Mouse (Mus musculus) embryonic facial prominence, embryonic 15.5 days (tissue): ENCODE measurements around the gene Ntsr1. TPM values are rescaled to one million over a fixed set of nuclear protein-coding genes. Genes with fewer than 3 reads are reported as not detected.
A peak's percentile ranks its signal among the peaks of the same experiment; 100 is the strongest.

Experiments used
- ATAC-seq: fragments of 200-750 bp; cut with Nextera tagmentation; 2 replicates; pipeline ENCODE4 v1.8.0; 2017; ENCODE audit warnings: low read depth, moderate TSS enrichment; ENCODE audit not compliant: insufficient number of reproducible peaks, low FRiP score, low TSS enrichment
- H3K27ac ChIP-seq: fragments of 300-500 bp; sonication (generic); replicated peaks from 2 replicates; pipeline ENCODE4 v1.5.1; 2015; ENCODE audit warnings: mild to moderate bottlenecking, inconsistent platforms
- H3K27me3 ChIP-seq: fragments of 300-500 bp; sonication (generic); 2 replicates; pipeline ENCODE4 v1.6.1; 2015; ENCODE audit warnings: inconsistent platforms
- H3K36me3 ChIP-seq: fragments of 300-500 bp; sonication (generic); 2 replicates; pipeline ENCODE4 v1.6.1; 2015; ENCODE audit warnings: mild to moderate bottlenecking, inconsistent platforms
- H3K4me1 ChIP-seq: fragments of 300-500 bp; sonication (generic); 2 replicates; pipeline ENCODE4 v1.6.1; 2015; ENCODE audit warnings: inconsistent platforms
- H3K4me2 ChIP-seq: fragments of 300-500 bp; sonication (generic); replicated peaks from 2 replicates; pipeline ENCODE4 v1.6.1; 2015; ENCODE audit warnings: mild to moderate bottlenecking, inconsistent platforms
- H3K4me3 ChIP-seq: fragments of 300-500 bp; sonication (generic); replicated peaks from 2 replicates; pipeline ENCODE4 v1.5.1; 2015; ENCODE audit warnings: mild to moderate bottlenecking, inconsistent platforms
- H3K9ac ChIP-seq: fragments of 300-500 bp; sonication (generic); 2 replicates; pipeline ENCODE4 v1.6.1; 2015; ENCODE audit warnings: inconsistent platforms
- H3K9me3 ChIP-seq: fragments of 300-500 bp; sonication (generic); replicated peaks from 2 replicates; pipeline ENCODE4 v1.6.1; 2016; ENCODE audit warnings: inconsistent platforms
- WGBS: fragments of 180-500 bp; shearing (Covaris S2); methylation state at CpG from one replicate; pipeline ENCODE4 v1.1.7; 2015; 5-methylcytosine and 5-hydroxymethylcytosine counted together
- polyA plus RNA-seq: library from polyadenylated mRNA; unstranded; fragments of >200 nt; fragmentation: Nextera tagmentation; extraction: Ambion mirVana; gene quantifications from 2 replicates; pipeline ENCODE4 v1.2.1, GENCODE M21; 2015

Gene Ntsr1
- polyA plus RNA-seq = 0.32 and 0.45 TPM in 2 replicates

DNA sequence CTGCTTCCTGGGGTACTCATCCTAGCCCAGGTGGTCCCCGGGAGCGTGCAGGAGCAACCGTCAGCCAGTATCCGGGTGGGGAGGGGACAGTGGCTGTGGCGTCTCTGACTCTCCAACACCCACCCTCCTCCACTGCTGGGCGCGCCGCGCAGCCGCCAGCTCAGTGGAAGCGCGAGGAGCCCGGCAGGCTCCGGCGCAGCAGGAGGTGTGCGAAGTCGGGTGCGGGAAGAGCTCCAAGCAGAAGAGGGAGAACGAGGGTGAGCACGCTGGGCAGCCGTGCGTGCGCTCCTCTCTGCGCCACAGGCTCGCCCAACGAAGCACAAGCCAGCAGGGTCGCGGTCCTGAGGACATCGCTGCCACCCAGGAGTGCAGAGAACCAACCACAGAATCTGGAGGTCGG, at the start of gene Ntsr1:
Gene Ntsr1 (plus strand): TSS at position 236 of the 400 bp plus-strand sequence.
- ATAC-seq = no peak
- Histone ChIP-seq H3K9me3 (no peaks in the 10 kb centered on the region), H3K27me3 (peaks cover 48% of the 10 kb centered on the region), H3K27ac (no peak within 1 kb of the TSS), H3K9ac (no peak within 1 kb of the TSS), H3K36me3 (no peaks in the 10 kb centered on the region), H3K4me1 (peaks cover 26% of the 10 kb centered on the region), H3K4me3 (peak within 1 kb of the TSS; percentile 32), H3K4me2 (peak within 1 kb of the TSS; percentile 56)
- WGBS = 0% methylated on average over 30 of the region's 30 CpGs

DNA sequence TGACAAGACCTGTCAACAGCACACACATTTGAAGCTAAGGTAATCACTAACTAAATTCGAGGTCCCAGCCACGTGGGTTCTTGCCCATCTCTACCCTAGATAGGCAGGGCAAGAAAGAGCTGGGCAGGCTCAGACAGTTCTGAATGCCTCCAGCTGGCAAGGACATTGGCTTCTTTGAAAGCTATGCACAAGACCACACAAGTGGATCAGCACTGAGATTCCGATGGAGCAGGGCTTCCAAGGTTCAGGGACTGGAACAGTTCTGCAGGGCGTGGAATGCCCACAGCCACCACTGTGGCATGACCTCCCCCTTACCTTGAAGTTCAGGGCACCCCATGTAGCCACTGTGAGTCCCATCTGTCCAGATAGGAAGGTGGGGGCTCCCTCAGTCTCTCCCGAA, 49.2 kb upstream of the Ntsr1 start:
- 54% methylated on average over 5 of the region's 5 CpGs for WGBS
- Histone ChIP-seq H3K4me3 (no peak overlapping the region), H3K27me3 (peaks cover 10% of the 10 kb centered on the region), H3K4me1 (no peaks in the 10 kb centered on the region), H3K9ac (no peak overlapping the region), H3K9me3 (no peaks in the 10 kb centered on the region), H3K4me2 (no peak overlapping the region), H3K27ac (no peak overlapping the region), H3K36me3 (no peaks in the 10 kb centered on the region)
- ATAC-seq = no peak

DNA sequence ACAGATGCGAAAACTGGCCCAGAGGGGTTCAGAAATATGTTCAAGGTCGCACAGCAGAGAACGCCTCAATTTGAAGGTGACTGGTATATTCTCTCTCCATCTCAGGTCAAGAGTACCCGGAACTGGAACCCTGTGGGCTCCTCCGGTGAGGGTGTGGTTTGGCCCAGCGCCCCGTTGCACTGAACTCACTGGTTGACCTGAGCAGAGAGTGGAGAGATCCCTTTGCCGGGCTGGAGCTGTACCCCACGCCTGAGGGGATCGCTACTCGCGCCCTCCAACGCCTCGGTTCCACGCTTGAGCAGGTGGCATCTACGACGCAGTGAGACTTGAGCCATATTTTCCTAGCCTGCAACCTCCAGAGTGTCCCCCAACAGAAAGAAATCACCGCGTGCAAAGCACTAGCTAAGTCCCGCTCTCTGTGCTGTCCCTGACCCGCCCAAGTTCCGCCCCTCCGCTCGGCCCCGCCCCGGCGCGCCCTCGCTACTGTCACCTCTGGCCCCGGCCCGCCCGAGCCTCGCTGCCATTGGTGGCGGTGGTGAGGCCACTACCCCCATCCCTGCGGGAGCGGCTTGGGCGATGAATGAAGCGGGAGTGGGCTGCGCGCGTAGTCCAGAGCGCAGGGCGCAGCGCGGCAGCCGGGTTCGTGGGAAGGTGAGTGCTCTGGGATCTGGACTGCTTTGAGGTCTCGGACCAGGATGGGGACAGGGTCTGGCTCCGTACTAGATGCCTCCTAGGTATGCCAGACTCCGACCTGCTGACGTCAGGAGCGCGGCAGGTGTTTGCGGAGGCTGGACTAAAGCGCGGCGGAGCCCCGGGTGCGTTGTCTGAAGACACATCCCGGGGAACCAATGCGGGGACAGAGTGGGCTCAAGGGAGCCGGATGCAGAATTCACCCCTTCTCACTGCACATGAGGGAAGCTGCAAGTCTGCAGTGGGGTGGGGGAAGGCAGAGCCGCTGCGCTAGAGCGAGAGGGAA, 43.8 kb upstream of the Ntsr1 start, which contains the start of gene Slco4a1:
Gene Slco4a1 (plus strand): TSS at position 523 of the 976 bp plus-strand sequence.
- peaks cover 10% of the 10 kb centered on the region for H3K4me1 ChIP-seq
- 2% methylated on average over 65 of the region's 65 CpGs for WGBS
- peak; percentile 84 for ATAC-seq
- peaks cover 57% of the 10 kb centered on the region for H3K27me3 ChIP-seq
- no peak within 1 kb of the TSS for H3K9ac ChIP-seq
- no peaks in the 10 kb centered on the region for H3K9me3 ChIP-seq
- H3K4me2 ChIP-seq = peak within 1 kb of the TSS; percentile 89
- no peak within 1 kb of the TSS for H3K27ac ChIP-seq
- no peaks in the 10 kb centered on the region for H3K36me3 ChIP-seq
- H3K4me3 ChIP-seq = peak within 1 kb of the TSS; percentile 48

DNA sequence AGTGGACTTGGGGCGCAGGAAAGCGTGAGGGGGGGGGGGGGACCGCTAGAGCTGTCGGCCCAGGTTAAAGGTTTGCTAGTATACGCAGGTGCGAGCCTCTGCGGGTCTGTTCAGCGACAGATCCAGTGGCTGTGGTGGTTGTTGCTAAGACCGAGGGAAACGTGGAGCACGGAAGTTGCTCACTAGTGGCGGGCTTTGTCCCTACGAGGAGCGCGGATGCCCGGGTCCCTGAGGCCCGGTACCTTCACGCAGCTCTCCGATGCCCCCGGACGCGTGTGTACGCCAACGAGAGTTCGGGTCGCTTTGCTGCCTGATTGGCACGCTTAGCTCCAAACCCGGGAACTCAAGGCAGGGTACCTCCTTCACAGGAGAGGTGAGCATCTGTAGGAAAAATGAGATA, 43.1 kb upstream of the Ntsr1 start:
- Histone ChIP-seq H3K4me1 (peaks cover 10% of the 10 kb centered on the region), H3K27ac (no peak overlapping the region), H3K27me3 (peaks cover 57% of the 10 kb centered on the region), H3K9ac (no peak overlapping the region), H3K36me3 (no peaks in the 10 kb centered on the region), H3K4me2 (peak overlapping the region; percentile 89), H3K4me3 (peak overlapping the region; percentile 48), H3K9me3 (no peaks in the 10 kb centered on the region)
- ATAC-seq = no peak
- WGBS = 1% methylated on average over 26 of the region's 28 CpGs

DNA sequence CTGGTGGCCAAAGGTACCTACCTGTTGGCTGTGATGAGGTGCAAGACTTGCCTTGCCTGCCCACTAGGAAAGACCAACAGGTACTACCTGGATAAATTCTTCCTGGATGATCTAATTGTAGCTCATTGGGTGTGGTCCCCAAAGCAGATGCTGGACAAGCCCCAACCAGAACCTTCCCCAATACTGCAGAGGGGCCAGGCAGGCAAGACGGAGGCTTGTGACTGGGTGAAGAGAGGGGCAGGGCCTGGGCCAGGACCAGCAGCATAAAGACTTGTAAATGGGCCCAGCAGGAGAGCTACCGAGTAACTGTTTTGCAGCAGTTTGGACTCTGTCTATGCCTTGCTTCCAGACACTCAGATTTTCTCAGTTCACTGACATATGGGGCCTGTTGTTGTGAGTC, 42.1 kb upstream of the Ntsr1 start:
- Histone ChIP-seq H3K27ac (no peak overlapping the region), H3K4me2 (0 out of 2 replicates have a peak overlapping the region, but pooled peaks have one; percentile 15), H3K9ac (no peak overlapping the region), H3K4me3 (0 out of 2 replicates have a peak overlapping the region, but pooled peaks have one; percentile 48), H3K4me1 (peaks cover 10% of the 10 kb centered on the region), H3K36me3 (no peaks in the 10 kb centered on the region), H3K27me3 (peaks cover 57% of the 10 kb centered on the region), H3K9me3 (no peaks in the 10 kb centered on the region)
- no peak for ATAC-seq
- 26% methylated on average over 2 of the region's 2 CpGs for WGBS

DNA sequence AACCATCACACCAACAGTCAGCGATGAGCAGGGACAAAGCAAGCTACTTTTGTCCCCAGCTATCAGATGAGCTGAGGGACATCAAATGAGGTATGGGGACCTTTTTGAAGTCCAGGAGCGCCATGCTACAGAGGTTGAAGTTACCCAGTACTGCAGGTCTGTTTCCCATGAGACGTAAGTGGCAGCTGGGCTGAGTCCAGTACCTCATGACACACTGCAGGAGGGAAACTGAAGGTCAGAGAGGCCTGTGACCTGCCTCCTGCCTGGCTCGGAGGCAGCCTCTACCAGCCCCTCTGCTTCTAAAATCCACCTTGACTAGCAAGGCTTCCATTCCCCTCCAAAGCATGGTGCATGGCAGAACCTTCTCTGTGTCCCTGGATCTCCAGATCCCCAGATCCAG, 40.3 kb upstream of the Ntsr1 start:
- Histone ChIP-seq H3K9me3 (no peaks in the 10 kb centered on the region), H3K27me3 (peaks cover 52% of the 10 kb centered on the region), H3K27ac (no peak overlapping the region), H3K4me2 (no peak overlapping the region), H3K36me3 (no peaks in the 10 kb centered on the region), H3K9ac (no peak overlapping the region), H3K4me3 (no peak overlapping the region), H3K4me1 (peaks cover 13% of the 10 kb centered on the region)
- WGBS = 75% methylated on average over 4 of the region's 4 CpGs
- no peak for ATAC-seq

DNA sequence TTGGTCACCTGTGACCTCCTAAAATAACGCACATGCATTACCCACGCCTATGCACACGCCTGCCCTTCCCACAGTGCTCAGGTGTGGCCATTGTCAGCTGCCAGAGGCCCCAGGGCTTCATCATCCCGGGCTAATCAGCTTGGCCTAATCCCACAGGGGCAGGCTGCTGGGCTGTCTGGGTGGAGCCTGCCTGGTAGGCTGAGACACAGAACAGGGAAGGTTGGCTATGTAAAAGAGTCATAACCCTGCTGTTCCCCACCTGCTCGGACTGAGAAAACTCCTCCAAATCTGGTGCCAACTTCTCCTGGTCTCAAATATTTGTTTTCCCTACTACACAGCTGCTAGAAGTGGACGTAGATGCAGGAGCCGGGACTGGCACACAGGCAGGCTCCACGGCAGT, 39.0 kb upstream of the Ntsr1 start:
- ATAC-seq = 0 out of 2 replicates have a peak, but pooled peaks have one; percentile 36
- peaks cover 44% of the 10 kb centered on the region for H3K27me3 ChIP-seq
- 48% methylated on average over 8 of the region's 8 CpGs for WGBS

DNA sequence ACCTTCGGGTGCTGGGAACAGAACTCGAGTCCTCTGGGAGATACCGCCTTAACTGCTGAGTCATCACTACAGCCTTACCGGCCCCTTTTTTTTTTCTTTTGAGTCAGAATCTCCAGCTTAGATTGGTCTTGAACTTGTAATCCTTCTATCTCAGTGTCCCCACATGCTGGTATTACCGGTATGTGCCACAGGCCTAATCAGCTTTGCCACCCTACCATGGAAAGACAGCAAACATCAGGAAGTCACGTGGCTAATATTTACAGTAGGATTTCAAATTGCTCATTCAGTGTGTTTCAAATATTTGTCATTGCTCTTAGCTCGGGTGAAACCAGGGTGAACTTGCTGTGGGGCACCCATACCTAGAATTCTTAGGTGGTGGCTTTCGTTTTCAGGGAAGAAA, 37.2 kb upstream of the Ntsr1 start:
- H3K9me3 ChIP-seq = no peaks in the 10 kb centered on the region
- H3K27me3 ChIP-seq = peaks cover 26% of the 10 kb centered on the region
- 0 out of 2 replicates have a peak, but pooled peaks cover 4% of the 10 kb centered on the region for H3K4me1 ChIP-seq
- no peak overlapping the region for H3K9ac ChIP-seq
- no peak overlapping the region for H3K4me2 ChIP-seq
- no peak overlapping the region for H3K27ac ChIP-seq
- ATAC-seq = no peak
- H3K36me3 ChIP-seq = no peaks in the 10 kb centered on the region
- no peak overlapping the region for H3K4me3 ChIP-seq
- WGBS = 72% methylated on average over 8 of the region's 8 CpGs

More for the DNA sequence above, 39.0 kb upstream of the Ntsr1 start:
- H3K9me3 ChIP-seq = no peaks in the 10 kb centered on the region
- H3K4me2 ChIP-seq = no peak overlapping the region
- no peak overlapping the region for H3K27ac ChIP-seq
- H3K4me1 ChIP-seq = peaks cover 11% of the 10 kb centered on the region
- H3K4me3 ChIP-seq = no peak overlapping the region
- H3K9ac ChIP-seq = no peak overlapping the region
- no peaks in the 10 kb centered on the region for H3K36me3 ChIP-seq

DNA sequence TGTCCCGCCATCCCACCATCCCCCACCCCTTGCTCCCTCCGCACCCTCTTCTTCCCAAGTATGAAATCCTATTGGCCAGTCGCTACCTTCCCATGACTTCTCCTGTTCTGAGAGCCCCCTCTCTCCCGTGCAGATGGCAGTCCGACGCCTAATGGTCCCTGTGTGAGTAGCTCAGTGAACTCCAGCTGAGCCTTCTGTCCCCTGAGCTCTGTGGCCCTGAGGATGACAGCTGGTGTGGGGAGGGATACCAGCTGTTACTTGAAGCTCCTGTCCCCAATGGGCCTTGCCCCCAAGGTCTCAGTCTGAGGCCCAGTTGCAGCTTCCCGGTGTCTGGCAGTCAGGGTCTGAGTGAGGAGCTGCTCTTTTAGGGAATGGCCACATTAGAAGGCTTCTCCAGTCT, 33.3 kb upstream of the Ntsr1 start:
- Histone ChIP-seq H3K4me3 (no peak overlapping the region), H3K4me2 (no peak overlapping the region), H3K4me1 (0 out of 2 replicates have a peak, but pooled peaks cover 4% of the 10 kb centered on the region), H3K27ac (no peak overlapping the region), H3K27me3 (no peaks in the 10 kb centered on the region), H3K36me3 (no peaks in the 10 kb centered on the region), H3K9ac (no peak overlapping the region), H3K9me3 (no peaks in the 10 kb centered on the region)
- peak; percentile 49; the same call in 1 of the 2 replicates for ATAC-seq
- 73% methylated on average over 7 of the region's 7 CpGs for WGBS

DNA sequence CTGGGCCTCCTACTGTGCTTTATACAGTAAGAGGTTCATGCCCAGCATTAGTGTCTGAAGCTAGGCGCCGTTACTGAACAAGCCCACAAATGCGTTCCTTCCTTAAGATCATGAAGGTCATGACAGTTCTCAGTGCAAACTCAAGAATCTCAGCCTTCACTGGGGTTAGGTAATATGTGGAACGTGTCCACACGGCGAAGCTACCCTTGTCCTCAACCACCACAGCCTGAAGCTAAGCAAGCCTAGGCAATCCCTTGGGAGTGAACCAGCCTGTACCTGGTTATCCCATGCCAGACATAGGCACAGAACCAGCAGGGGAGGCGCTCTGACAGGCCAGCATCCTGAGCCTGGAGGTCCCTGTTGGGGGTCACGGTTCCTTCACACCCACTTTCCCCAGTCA, 30.9 kb upstream of the Ntsr1 start:
- no peak for ATAC-seq
- H3K27me3 ChIP-seq = 0 out of 2 replicates have a peak, but pooled peaks cover 4% of the 10 kb centered on the region

DNA sequence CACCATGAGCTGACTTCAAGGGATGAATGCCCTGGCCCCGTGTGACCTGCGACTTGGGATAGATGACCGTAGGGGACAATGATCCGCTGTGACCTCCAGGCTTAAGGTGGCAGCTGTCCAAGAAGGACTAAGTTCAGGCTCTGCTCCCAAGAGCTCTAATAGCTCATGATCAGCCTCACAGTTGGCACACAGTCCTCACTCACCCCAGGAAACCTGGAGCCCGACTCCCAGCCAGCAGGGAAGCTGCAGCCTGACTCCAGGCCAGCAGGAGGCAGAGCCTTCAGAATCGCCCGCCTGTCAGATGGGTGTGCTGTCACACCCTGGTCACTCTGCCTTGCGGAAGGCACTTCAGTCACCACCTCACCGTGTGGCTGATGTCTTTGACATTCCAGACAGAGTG, 30.0 kb upstream of the Ntsr1 start:
- ATAC-seq = no peak
- Histone ChIP-seq H3K27me3 (0 out of 2 replicates have a peak, but pooled peaks cover 4% of the 10 kb centered on the region), H3K27ac (no peak overlapping the region), H3K36me3 (no peaks in the 10 kb centered on the region), H3K4me3 (no peak overlapping the region), H3K9ac (no peak overlapping the region), H3K4me1 (peaks cover 9% of the 10 kb centered on the region), H3K9me3 (no peaks in the 10 kb centered on the region), H3K4me2 (no peak overlapping the region)
- 72% methylated on average over 9 of the region's 9 CpGs for WGBS

More for the DNA sequence above, 30.9 kb upstream of the Ntsr1 start:
- Histone ChIP-seq H3K4me2 (no peak overlapping the region), H3K4me1 (peaks cover 10% of the 10 kb centered on the region), H3K9ac (no peak overlapping the region), H3K36me3 (no peaks in the 10 kb centered on the region), H3K9me3 (no peaks in the 10 kb centered on the region), H3K4me3 (no peak overlapping the region), H3K27ac (no peak overlapping the region)
- 81% methylated on average over 8 of the region's 8 CpGs for WGBS
